Mouse (Mus musculus) midbrain, embryonic 14.5 days (tissue): ENCODE data around the gene Ppih. TPM values are rescaled to one million over a fixed set of nuclear protein-coding genes. Genes with fewer than 3 reads are reported as not detected.

Source experiments
- ATAC-seq: fragments of 200-750 bp; cut with Nextera tagmentation; 2 replicates; pipeline ENCODE4 v1.8.0; 2017; ENCODE audit warnings: moderate number of reproducible peaks, moderate library complexity; ENCODE audit not compliant: low FRiP score, low TSS enrichment
- DNase-seq: peaks from one replicate; pipeline ENCODE4 v3.0.0-alpha.2; 2015
- H3K27ac ChIP-seq: fragments of 300-500 bp; sonication (generic); replicated peaks from 2 replicates; pipeline ENCODE4 v1.5.1; 2014; ENCODE audit warnings: mild to moderate bottlenecking, low read depth, low read length, moderate library complexity
- H3K27me3 ChIP-seq: fragments of 300-500 bp; sonication (generic); 2 replicates; pipeline ENCODE4 v1.6.1; 2014; ENCODE audit warnings: low read length, control low read depth, mixed read lengths; ENCODE audit not compliant: control insufficient read depth, insufficient read depth
- H3K36me3 ChIP-seq: fragments of 300-500 bp; sonication (generic); 2 replicates; pipeline ENCODE4 v1.6.1; 2014; ENCODE audit warnings: low read length, control low read depth; ENCODE audit not compliant: control insufficient read depth, insufficient read depth
- H3K4me1 ChIP-seq: fragments of 300-500 bp; sonication (generic); 2 replicates; pipeline ENCODE4 v1.6.1; 2014; ENCODE audit warnings: mild to moderate bottlenecking, antibody characterized with exemption, low read length, control low read depth; ENCODE audit not compliant: control insufficient read depth, insufficient read depth
- H3K4me2 ChIP-seq: fragments of 300-500 bp; sonication (generic); 2 replicates; pipeline ENCODE4 v1.6.1; 2014; ENCODE audit warnings: mild to moderate bottlenecking, low read length, moderate library complexity
- H3K4me3 ChIP-seq: fragments of 300-500 bp; sonication (generic); replicated peaks from 2 replicates; pipeline ENCODE4 v1.5.1; 2014; ENCODE audit warnings: low read depth, low read length
- H3K9ac ChIP-seq: fragments of 300-500 bp; sonication (generic); replicated peaks from 2 replicates; pipeline ENCODE4 v1.6.1; 2014; ENCODE audit warnings: mild to moderate bottlenecking, low read length, moderate library complexity
- H3K9me3 ChIP-seq: fragments of 300-500 bp; sonication (generic); 2 replicates; pipeline ENCODE4 v1.6.1; 2016; ENCODE audit warnings: low read length, control low read depth, mixed read lengths; ENCODE audit not compliant: control insufficient read depth
- WGBS: fragments of 180-500 bp; shearing (Covaris S2); extraction: QIAGEN DNeasy Blood & Tissue Kit; methylation state at CpG from one replicate; pipeline ENCODE4 v1.1.7; 2014; 5-methylcytosine and 5-hydroxymethylcytosine counted together
- polyA plus RNA-seq: library from polyadenylated mRNA; unstranded; fragments of >200 nt; fragmentation: Nextera tagmentation; extraction: Ambion mirVana; gene quantifications from 2 replicates; pipeline ENCODE4 v1.2.1, GENCODE M21; 2014

The Ppih gene
- polyA plus RNA-seq, 1 experiment from 2014 or later = 57.6 TPM

DNA sequence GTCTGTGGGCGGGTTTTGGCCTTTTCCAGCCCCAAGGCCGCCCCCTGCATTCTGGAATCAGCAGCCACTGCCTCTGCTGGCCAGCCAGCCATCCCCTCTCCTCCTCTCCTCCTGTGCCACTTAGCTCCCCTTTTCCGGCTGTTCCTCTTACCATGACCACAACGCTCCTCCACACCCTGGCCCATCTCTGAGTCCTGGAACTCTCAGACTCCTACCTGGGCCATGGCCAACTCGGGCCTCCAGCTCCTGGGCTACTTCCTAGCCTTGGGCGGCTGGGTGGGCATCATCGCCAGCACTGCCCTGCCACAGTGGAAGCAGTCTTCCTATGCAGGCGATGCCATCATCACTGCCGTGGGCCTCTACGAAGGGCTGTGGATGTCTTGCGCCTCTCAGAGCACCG, 65.0 kb downstream of the Ppih start, which contains the start of gene Cldn19:
TSS of gene Cldn19 (plus strand) at position 64 of the 400 bp plus-strand sequence.
- DNase-seq (no peak), ATAC-seq (no peak)
- Histone ChIP-seq H3K4me2 (no peak within 1 kb of the TSS), H3K27me3 (no peaks in the 10 kb centered on the region), H3K9ac (peak within 1 kb of the TSS; percentile 34; the same call in 1 of the 2 replicates), H3K9me3 (no peaks in the 10 kb centered on the region), H3K4me1 (peaks cover 11% of the 10 kb centered on the region), H3K36me3 (no peaks in the 10 kb centered on the region), H3K4me3 (no peak within 1 kb of the TSS), H3K27ac (peak within 1 kb of the TSS; percentile 70)
- WGBS = 66% methylated on average over 12 of the region's 12 CpGs

DNA sequence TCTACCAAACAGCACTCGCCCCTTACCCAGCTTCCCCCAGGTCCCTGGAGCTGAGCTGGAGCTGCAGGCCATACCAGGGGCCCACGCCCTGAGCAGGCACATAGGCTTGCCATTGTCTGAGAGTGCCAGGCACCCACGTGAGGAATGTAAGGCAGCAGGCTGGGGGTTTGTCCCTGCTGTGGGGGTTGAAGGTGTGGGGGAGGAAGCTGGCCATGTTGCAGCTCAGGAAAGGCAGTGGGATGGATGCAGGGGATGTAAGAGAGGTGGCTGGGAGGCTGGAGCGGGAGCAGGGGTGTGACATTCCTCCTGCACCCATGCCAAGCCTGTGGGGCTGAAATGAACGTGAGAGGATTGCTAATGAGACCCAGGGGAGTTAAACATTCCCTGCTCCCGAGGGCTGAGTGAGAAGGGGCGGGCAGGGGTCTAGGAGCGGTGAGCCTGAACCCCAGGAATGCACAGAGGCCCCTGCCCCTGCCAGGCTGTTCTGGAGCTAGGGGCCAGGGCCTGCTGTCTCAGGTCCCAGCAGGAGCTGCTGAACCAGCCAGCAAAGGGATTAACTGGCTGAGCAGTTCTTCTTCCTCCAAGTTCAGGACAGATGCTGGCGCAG, 66.2 kb downstream of the Ppih start:
- peak; percentile 54 for ATAC-seq
- Histone ChIP-seq H3K4me3 (no peak overlapping the region), H3K9me3 (no peaks in the 10 kb centered on the region), H3K27ac (peak overlapping the region; percentile 70), H3K4me1 (peaks cover 11% of the 10 kb centered on the region), H3K36me3 (no peaks in the 10 kb centered on the region), H3K4me2 (0 out of 2 replicates have a peak overlapping the region, but pooled peaks have one; percentile 4), H3K27me3 (no peaks in the 10 kb centered on the region), H3K9ac (peak overlapping the region; percentile 34)
- DNase-seq = peak; percentile 74
- 11% methylated on average over 9 of the region's 9 CpGs for WGBS

GRCm38 (mm10) chr4:119252025-119252808, 68.1 kb downstream of the Ppih start:
- no peak overlapping the region for H3K4me2 ChIP-seq
- peaks cover 14% of the 10 kb centered on the region for H3K4me1 ChIP-seq
- no peak overlapping the region for H3K9ac ChIP-seq
- no peaks in the 10 kb centered on the region for H3K36me3 ChIP-seq
- no peak overlapping the region for H3K27ac ChIP-seq
- DNase-seq (no peak), ATAC-seq (no peak)
- no peaks in the 10 kb centered on the region for H3K9me3 ChIP-seq
- no peaks in the 10 kb centered on the region for H3K27me3 ChIP-seq
- H3K4me3 ChIP-seq = no peak overlapping the region
- 78% methylated on average over 7 of the region's 7 CpGs for WGBS

Other genes starting within 250 kb of the Ppih start
- gene Slc2a1, start 211.8 kb downstream of the Ppih start, polyA plus RNA-seq = 61.3 and 94.4 TPM in 2 replicates
- gene Zfp691, start 146.4 kb downstream of the Ppih start, polyA plus RNA-seq = 4.8 and 7.1 TPM in 2 replicates
- 0.24 and 0.63 TPM in 2 replicates for gene Ermap, start 130.5 kb downstream of the Ppih start, polyA plus RNA-seq
- 253 and 300 TPM in 2 replicates for gene Svbp, start 125.2 kb downstream of the Ppih start, polyA plus RNA-seq
- gene Tmem269, start 102.3 kb downstream of the Ppih start, polyA plus RNA-seq = 0.29 and 0.54 TPM in 2 replicates
- gene AU022252, start 87.8 kb downstream of the Ppih start, polyA plus RNA-seq = 21.1 and 26.0 TPM in 2 replicates
- gene P3h1, start 87.6 kb downstream of the Ppih start, polyA plus RNA-seq = 10.1 TPM in 2 replicates
- 1.4 and 1.8 TPM in 2 replicates for gene Cldn19, start 65.1 kb downstream of the Ppih start, polyA plus RNA-seq
- gene Ybx1, start 25.9 kb downstream of the Ppih start, polyA plus RNA-seq = 990 and 1,028 TPM in 2 replicates
- 19.3 and 20.6 TPM in 2 replicates for gene Ccdc30, start 95.0 kb upstream of the Ppih start, polyA plus RNA-seq
- 20.9 and 24.5 TPM in 2 replicates for gene Ppcs, start 101.9 kb upstream of the Ppih start, polyA plus RNA-seq
- 0.30 and 0.45 TPM in 2 replicates for gene Zmynd12, start 102.3 kb upstream of the Ppih start, polyA plus RNA-seq
- gene Rimkla, start 172.1 kb upstream of the Ppih start, polyA plus RNA-seq = 22.9 and 26.2 TPM in 2 replicates
- 18.6 and 31.6 TPM in 2 replicates for gene Foxj3, start 216.5 kb upstream of the Ppih start, polyA plus RNA-seq
- 8.6 and 9.5 TPM in 2 replicates for gene Frg2f1, start 219.0 kb upstream of the Ppih start, polyA plus RNA-seq